Mouse (Mus musculus) liver, embryonic 15.5 days (tissue): ENCODE data around the gene Olfr401. TPM values are rescaled to one million over a fixed set of nuclear protein-coding genes. Genes with fewer than 3 reads are reported as not detected.
"Not testable (repeated sequence)": the region's sequence is repeated elsewhere in the genome, so short reads cannot be mapped to it uniquely, and the experiment has no call there.

Source experiments
- ATAC-seq: fragments of 200-750 bp; cut with Nextera tagmentation; 2 replicates; pipeline ENCODE4 v1.8.0; 2017; ENCODE audit warnings: moderate number of reproducible peaks, mild to moderate bottlenecking, moderate library complexity; ENCODE audit not compliant: insufficient read depth
- H3K27ac ChIP-seq: fragments of 300-500 bp; sonication (generic); replicated peaks from 2 replicates; pipeline ENCODE4 v1.5.1; 2015; ENCODE audit warnings: mild to moderate bottlenecking, inconsistent platforms
- H3K27me3 ChIP-seq: fragments of 300-500 bp; sonication (generic); 2 replicates; pipeline ENCODE4 v1.6.1; 2015; ENCODE audit warnings: mild to moderate bottlenecking, inconsistent platforms
- H3K36me3 ChIP-seq: fragments of 300-500 bp; sonication (generic); replicated peaks from 2 replicates; pipeline ENCODE4 v1.6.1; 2015; ENCODE audit warnings: moderate library complexity, mild to moderate bottlenecking, inconsistent platforms
- H3K4me1 ChIP-seq: fragments of 300-500 bp; sonication (generic); replicated peaks from 2 replicates; pipeline ENCODE4 v1.6.1; 2015; ENCODE audit warnings: inconsistent platforms
- H3K4me2 ChIP-seq: fragments of 300-500 bp; sonication (generic); 2 replicates; pipeline ENCODE4 v1.6.1; 2015; ENCODE audit warnings: moderate library complexity, mild to moderate bottlenecking, inconsistent platforms
- H3K4me3 ChIP-seq: fragments of 300-500 bp; sonication (generic); replicated peaks from 2 replicates; pipeline ENCODE4 v1.5.1; 2015; ENCODE audit warnings: mild to moderate bottlenecking, inconsistent platforms
- H3K9ac ChIP-seq: fragments of 300-500 bp; sonication (generic); 2 replicates; pipeline ENCODE4 v1.6.1; 2015; ENCODE audit warnings: moderate library complexity, mild to moderate bottlenecking, inconsistent platforms
- H3K9me3 ChIP-seq: fragments of 300-500 bp; sonication (generic); replicated peaks from 2 replicates; pipeline ENCODE4 v1.6.1; 2016; ENCODE audit warnings: inconsistent platforms
- WGBS: fragments of 180-500 bp; shearing (Covaris S2); methylation state at CpG from one replicate; pipeline ENCODE4 v1.1.7; 2015; ENCODE audit warnings: mixed read lengths; ENCODE audit not compliant: insufficient replicate concordance; 5-methylcytosine and 5-hydroxymethylcytosine counted together
- polyA plus RNA-seq: library from polyadenylated mRNA; unstranded; fragments of >200 nt; fragmentation: Nextera tagmentation; extraction: Ambion mirVana; gene quantifications from 2 replicates; pipeline ENCODE4 v1.2.1, GENCODE M21; 2015

Gene Olfr401
- polyA plus RNA-seq = not detected in 2 replicates

DNA sequence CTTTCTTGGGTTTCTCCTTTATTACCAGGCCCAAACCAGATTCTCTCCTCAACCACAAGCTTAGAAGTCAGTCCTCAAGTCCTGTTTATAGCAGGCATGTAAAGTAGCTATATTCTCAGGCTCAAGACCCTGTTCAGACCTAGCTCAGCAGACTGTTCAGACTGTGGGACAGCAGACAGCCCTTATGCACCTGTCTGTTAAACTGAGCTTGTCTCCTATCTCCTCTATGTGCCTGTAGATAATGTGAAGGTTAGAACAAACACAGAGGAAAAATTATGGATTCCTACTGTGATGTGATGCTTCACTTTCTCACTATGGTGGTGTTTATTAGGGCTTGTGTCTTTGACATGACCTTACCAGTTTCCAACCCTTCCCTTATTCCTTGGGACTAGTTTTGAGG, at the start of gene Olfr401:
Olfr401 (plus strand) TSS at position 301 of the 400 bp plus-strand sequence.
- no peak within 1 kb of the TSS for H3K9ac ChIP-seq
- H3K9me3 ChIP-seq = no peaks in the 10 kb centered on the region
- no peak within 1 kb of the TSS for H3K4me3 ChIP-seq
- no peak within 1 kb of the TSS for H3K27ac ChIP-seq
- H3K4me2 ChIP-seq = no peak within 1 kb of the TSS
- no peaks in the 10 kb centered on the region for H3K4me1 ChIP-seq
- no peaks in the 10 kb centered on the region for H3K36me3 ChIP-seq
- no peaks in the 10 kb centered on the region for H3K27me3 ChIP-seq
- ATAC-seq = no peak

GRCm38 (mm10) chr11:74069655-74070054, 43.9 kb upstream of the Olfr401 start, which contains the start of gene Zfp616:
Gene Zfp616, plus strand, starts transcription at chr11:74069955.
- ATAC-seq = no peak
- 65% methylated on average over 1 of the region's 1 CpGs for whole genome bisulfite sequencing
- no peak within 1 kb of the TSS for H3K27ac ChIP-seq
- no peaks in the 10 kb centered on the region for H3K27me3 ChIP-seq
- no peaks in the 10 kb centered on the region for H3K4me1 ChIP-seq
- H3K4me3 ChIP-seq = no peak within 1 kb of the TSS
- H3K9ac ChIP-seq = no peak within 1 kb of the TSS
- H3K9me3 ChIP-seq = no peaks in the 10 kb centered on the region
- no peak within 1 kb of the TSS for H3K4me2 ChIP-seq
- H3K36me3 ChIP-seq = no peaks in the 10 kb centered on the region

GRCm38 (mm10) chr11:74100724-74101123, 12.8 kb upstream of the Olfr401 start:
- Histone ChIP-seq H3K9ac (no peak overlapping the region), H3K9me3 (no peaks in the 10 kb centered on the region), H3K4me3 (no peak overlapping the region), H3K4me1 (no peaks in the 10 kb centered on the region), H3K27ac (no peak overlapping the region), H3K4me2 (no peak overlapping the region), H3K36me3 (no peaks in the 10 kb centered on the region), H3K27me3 (no peaks in the 10 kb centered on the region)
- 21% methylated on average over 2 of the region's 2 CpGs for WGBS
- ATAC-seq = no peak

DNA sequence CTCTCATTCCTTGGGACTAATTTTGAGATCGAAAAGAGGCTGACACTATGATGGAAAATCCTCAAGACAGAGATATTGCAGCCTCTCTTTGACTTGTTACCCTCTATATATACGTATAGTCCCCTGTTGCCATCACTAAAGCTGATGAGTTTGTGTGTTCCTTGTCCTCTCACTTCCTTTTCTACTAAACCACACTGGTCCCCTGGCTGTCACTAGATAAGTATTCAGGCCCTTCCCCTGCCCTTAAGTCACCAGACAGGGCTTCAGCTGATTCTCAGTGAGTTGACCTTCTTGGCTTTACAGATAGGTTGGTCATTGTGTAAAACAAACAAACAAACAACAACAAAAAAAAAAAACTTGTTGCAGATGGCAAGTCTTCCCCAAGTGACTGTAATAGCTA, 12.0 kb upstream of the Olfr401 start:
- H3K27ac ChIP-seq = no peak overlapping the region
- H3K9ac ChIP-seq = no peak overlapping the region
- H3K36me3 ChIP-seq = no peaks in the 10 kb centered on the region
- no peak overlapping the region for H3K4me2 ChIP-seq
- no peak for ATAC-seq
- WGBS = 34% methylated on average over 2 of the region's 2 CpGs
- H3K9me3 ChIP-seq = no peaks in the 10 kb centered on the region
- no peaks in the 10 kb centered on the region for H3K4me1 ChIP-seq
- no peak overlapping the region for H3K4me3 ChIP-seq
- no peaks in the 10 kb centered on the region for H3K27me3 ChIP-seq

GRCm38 (mm10) chr11:74105066-74105465, 8.4 kb upstream of the Olfr401 start:
- H3K27ac ChIP-seq = no peak overlapping the region
- no peak for ATAC-seq
- 18% methylated on average over 5 of the region's 5 CpGs for WGBS
- H3K27me3 ChIP-seq = no peaks in the 10 kb centered on the region
- H3K36me3 ChIP-seq = no peaks in the 10 kb centered on the region
- H3K9ac ChIP-seq = no peak overlapping the region
- no peak overlapping the region for H3K4me3 ChIP-seq
- no peaks in the 10 kb centered on the region for H3K4me1 ChIP-seq
- H3K9me3 ChIP-seq = no peaks in the 10 kb centered on the region
- no peak overlapping the region for H3K4me2 ChIP-seq

GRCm38 (mm10) chr11:74140001-74140400, 26.5 kb downstream of the Olfr401 start:
- ATAC-seq = not testable (repeated sequence)

DNA sequence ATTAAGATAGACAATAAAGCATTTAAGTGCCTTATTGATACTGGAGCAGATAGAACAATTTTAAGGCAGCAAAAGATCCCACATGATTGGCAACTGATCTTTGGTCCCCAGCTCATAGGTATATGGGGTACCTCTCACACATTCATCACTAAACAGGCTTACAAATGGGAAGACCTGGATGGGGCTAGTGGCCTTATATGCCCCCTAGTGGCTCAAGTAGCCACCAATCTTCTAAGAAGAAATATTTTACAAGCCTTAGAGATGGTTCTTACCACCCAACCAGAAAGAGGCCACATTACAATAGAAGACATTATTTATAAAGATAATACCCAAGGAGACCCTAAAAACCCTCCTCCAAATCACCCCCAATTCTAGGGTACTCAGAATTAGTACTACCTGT, 32.4 kb downstream of the Olfr401 start:
- Histone ChIP-seq H3K9ac (no peak overlapping the region), H3K27ac (no peak overlapping the region), H3K4me3 (no peak overlapping the region), H3K9me3 (no peaks in the 10 kb centered on the region; the same call in 1 of the 2 replicates), H3K27me3 (no peaks in the 10 kb centered on the region), H3K4me1 (no peaks in the 10 kb centered on the region), H3K4me2 (no peak overlapping the region), H3K36me3 (no peaks in the 10 kb centered on the region)
- ATAC-seq = no peak

More at GRCm38 (mm10) chr11:74140001-74140400, 26.5 kb downstream of the Olfr401 start:
- not testable (repeated sequence) for H3K9ac ChIP-seq, H3K4me2 ChIP-seq, H3K9me3 ChIP-seq, H3K4me3 ChIP-seq, H3K27me3 ChIP-seq, H3K27ac ChIP-seq, H3K4me1 ChIP-seq, H3K36me3 ChIP-seq
- WGBS = 4% methylated on average over 1 of the region's 1 CpGs

DNA sequence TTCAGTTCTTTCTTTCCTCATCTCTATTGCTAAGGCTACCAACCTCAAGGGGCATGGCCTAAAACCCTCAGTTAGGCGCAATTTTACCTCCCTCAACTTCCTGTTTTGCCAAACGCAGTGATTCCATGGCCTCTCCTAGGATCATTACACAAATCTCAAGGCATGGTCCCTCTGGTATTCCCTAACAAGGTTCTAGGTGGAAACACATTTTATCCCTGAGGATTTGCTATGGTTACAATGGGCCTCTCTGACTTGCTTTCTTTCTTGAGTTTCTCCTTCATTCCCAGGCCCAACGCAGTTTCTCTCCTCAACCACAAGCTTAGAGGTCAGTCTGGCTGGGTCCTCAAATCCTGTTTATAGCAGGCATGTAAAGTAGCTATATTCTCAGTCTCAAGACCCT, 39.7 kb downstream of the Olfr401 start, which contains the start of gene Olfr402:
Olfr402 (plus strand) TSS at position 301 of the 400 bp plus-strand sequence.
- no peak for ATAC-seq
- WGBS = 37% methylated on average over 3 of the region's 3 CpGs
- H3K9me3 ChIP-seq = no peaks in the 10 kb centered on the region
- no peaks in the 10 kb centered on the region for H3K36me3 ChIP-seq
- H3K27me3 ChIP-seq = no peaks in the 10 kb centered on the region
- no peak within 1 kb of the TSS for H3K9ac ChIP-seq
- no peak within 1 kb of the TSS for H3K27ac ChIP-seq
- H3K4me3 ChIP-seq = no peak within 1 kb of the TSS
- H3K4me1 ChIP-seq = no peaks in the 10 kb centered on the region
- H3K4me2 ChIP-seq = no peak within 1 kb of the TSS

- no peaks in the 10 kb centered on the region for H3K9me3 ChIP-seq
- no peak for ATAC-seq
- no peak overlapping the region for H3K4me3 ChIP-seq
- no peak overlapping the region for H3K4me2 ChIP-seq
- H3K36me3 ChIP-seq = no peaks in the 10 kb centered on the region
- H3K27me3 ChIP-seq = no peaks in the 10 kb centered on the region
- H3K4me1 ChIP-seq = no peaks in the 10 kb centered on the region
- H3K9ac ChIP-seq = no peak overlapping the region
- no peak overlapping the region for H3K27ac ChIP-seq
These were observed 55.3 kb downstream of the Olfr401 start for GRCm38 (mm10) chr11:74168771-74169170.

Other genes starting within 250 kb of the Olfr401 start
- gene Olfr394, start 222.9 kb upstream of the Olfr401 start, polyA plus RNA-seq = not detected in 2 replicates
- gene Olfr395, start 204.4 kb upstream of the Olfr401 start, polyA plus RNA-seq = not detected in 2 replicates
- not detected in 2 replicates for gene Olfr23, start 177.0 kb upstream of the Olfr401 start, polyA plus RNA-seq
- not detected in 2 replicates for gene Olfr397, start 152.9 kb upstream of the Olfr401 start, polyA plus RNA-seq
- gene Olfr398, start 123.3 kb upstream of the Olfr401 start, polyA plus RNA-seq = not detected in 2 replicates
- gene Olfr139, start 57.2 kb upstream of the Olfr401 start, polyA plus RNA-seq = not detected in 2 replicates
- not detected in 2 replicates for gene Olfr399, start 57.1 kb upstream of the Olfr401 start, polyA plus RNA-seq
- gene Zfp616, start 43.8 kb upstream of the Olfr401 start, polyA plus RNA-seq = not detected in 2 replicates
- gene Olfr402, start 39.8 kb downstream of the Olfr401 start, polyA plus RNA-seq = not detected in 2 replicates
- not detected in 2 replicates for gene Olfr403, start 72.5 kb downstream of the Olfr401 start, polyA plus RNA-seq
- not detected in 2 replicates for gene Olfr43, start 97.7 kb downstream of the Olfr401 start, polyA plus RNA-seq
- gene Olfr406, start 146.1 kb downstream of the Olfr401 start, polyA plus RNA-seq = not detected in 2 replicates
- gene Olfr59, start 170.0 kb downstream of the Olfr401 start, polyA plus RNA-seq = not detected in 2 replicates
- not detected in 2 replicates for gene Olfr410, start 224.3 kb downstream of the Olfr401 start, polyA plus RNA-seq
- gene Olfr411, start 238.9 kb downstream of the Olfr401 start, polyA plus RNA-seq = not detected in 2 replicates
- gene Olfr412, start 248.4 kb downstream of the Olfr401 start, polyA plus RNA-seq = not detected in 2 replicates